Mouse (Mus musculus) intestine, embryonic 16.5 days (tissue): ENCODE data around the gene Focad. TPM values are rescaled to one million over a fixed set of nuclear protein-coding genes. Genes with fewer than 3 reads are reported as not detected.

Experiments used
- ATAC-seq: fragments of 200-750 bp; cut with Nextera tagmentation; 2 replicates; pipeline ENCODE4 v1.8.0; 2017; ENCODE audit warnings: moderate TSS enrichment, moderate library complexity
- H3K27ac ChIP-seq: fragments of 300-500 bp; sonication (generic); 2 replicates; pipeline ENCODE4 v1.5.1; 2014; ENCODE audit warnings: mild to moderate bottlenecking, low read length
- H3K27me3 ChIP-seq: fragments of 300-500 bp; sonication (generic); replicated peaks from 2 replicates; pipeline ENCODE4 v1.6.1; 2014; ENCODE audit warnings: low read length, control low read depth, mixed read lengths; ENCODE audit not compliant: control insufficient read depth, insufficient read depth
- H3K36me3 ChIP-seq: fragments of 300-500 bp; sonication (generic); 2 replicates; pipeline ENCODE4 v1.6.1; 2014; ENCODE audit warnings: low read length, control low read depth; ENCODE audit not compliant: control insufficient read depth, insufficient read depth
- H3K4me1 ChIP-seq: fragments of 300-500 bp; sonication (generic); 2 replicates; pipeline ENCODE4 v1.6.1; 2014; ENCODE audit warnings: low read length, control low read depth, mixed read lengths; ENCODE audit not compliant: control insufficient read depth, insufficient read depth
- H3K4me2 ChIP-seq: fragments of 300-500 bp; sonication (generic); 2 replicates; pipeline ENCODE4 v1.6.1; 2014; ENCODE audit warnings: low read depth, low read length, control low read depth
- H3K4me3 ChIP-seq: fragments of 300-500 bp; sonication (generic); 2 replicates; pipeline ENCODE4 v1.5.1; 2014; ENCODE audit warnings: mild to moderate bottlenecking, low read length
- H3K9ac ChIP-seq: fragments of 300-500 bp; sonication (generic); 2 replicates; pipeline ENCODE4 v1.6.1; 2014; ENCODE audit warnings: low read depth, low read length
- H3K9me3 ChIP-seq: fragments of 300-500 bp; sonication (generic); 2 replicates; pipeline ENCODE4 v1.6.1; 2016; ENCODE audit warnings: low read length, control low read depth; ENCODE audit not compliant: control insufficient read depth
- WGBS: fragments of 180-500 bp; shearing (Covaris S2); extraction: QIAGEN DNeasy Blood & Tissue Kit; methylation state at CpG from one replicate; pipeline ENCODE4 v1.1.7; 2014; 5-methylcytosine and 5-hydroxymethylcytosine counted together
- polyA plus RNA-seq: library from polyadenylated mRNA; unstranded; fragments of >200 nt; fragmentation: Nextera tagmentation; extraction: Ambion mirVana; gene quantifications from 2 replicates; pipeline ENCODE4 v1.2.1, GENCODE M21; 2015

Gene Focad
- polyA plus RNA-seq, 1 experiment from 2014 or later = 11.2 TPM

GRCm38 (mm10) chr4:88231375-88231774, 136.9 kb downstream of the Focad start:
- Histone ChIP-seq H3K4me2 (no peak overlapping the region), H3K4me3 (no peak overlapping the region), H3K27me3 (no peaks in the 10 kb centered on the region), H3K9ac (no peak overlapping the region), H3K36me3 (no peaks in the 10 kb centered on the region), H3K27ac (no peak overlapping the region), H3K9me3 (no peaks in the 10 kb centered on the region), H3K4me1 (no peaks in the 10 kb centered on the region)
- ATAC-seq = no peak
- 85% methylated on average over 3 of the region's 3 CpGs for WGBS

GRCm38 (mm10) chr4:88235941-88236340, 141.5 kb downstream of the Focad start:
- WGBS = 38% methylated on average over 6 of the region's 6 CpGs
- H3K9ac ChIP-seq = no peak overlapping the region
- H3K4me3 ChIP-seq = no peak overlapping the region
- H3K27ac ChIP-seq = no peak overlapping the region
- no peaks in the 10 kb centered on the region for H3K36me3 ChIP-seq
- H3K27me3 ChIP-seq = no peaks in the 10 kb centered on the region
- H3K4me1 ChIP-seq = no peaks in the 10 kb centered on the region
- no peak for ATAC-seq
- no peaks in the 10 kb centered on the region for H3K9me3 ChIP-seq
- no peak overlapping the region for H3K4me2 ChIP-seq

GRCm38 (mm10) chr4:88236926-88237756, 142.7 kb downstream of the Focad start:
- no peak overlapping the region for H3K9ac ChIP-seq
- no peaks in the 10 kb centered on the region for H3K9me3 ChIP-seq
- H3K4me1 ChIP-seq = no peaks in the 10 kb centered on the region
- H3K36me3 ChIP-seq = no peaks in the 10 kb centered on the region
- H3K4me2 ChIP-seq = no peak overlapping the region
- no peak overlapping the region for H3K4me3 ChIP-seq
- no peaks in the 10 kb centered on the region for H3K27me3 ChIP-seq
- 73% methylated on average over 12 of the region's 12 CpGs for WGBS
- no peak overlapping the region for H3K27ac ChIP-seq
- ATAC-seq = no peak

GRCm38 (mm10) chr4:88238351-88238750, 143.9 kb downstream of the Focad start:
- Histone ChIP-seq H3K4me2 (no peak overlapping the region), H3K36me3 (no peaks in the 10 kb centered on the region), H3K27me3 (no peaks in the 10 kb centered on the region), H3K9ac (no peak overlapping the region), H3K27ac (no peak overlapping the region), H3K4me1 (no peaks in the 10 kb centered on the region), H3K4me3 (no peak overlapping the region), H3K9me3 (no peaks in the 10 kb centered on the region)
- 79% methylated on average over 7 of the region's 7 CpGs for WGBS
- ATAC-seq = no peak

GRCm38 (mm10) chr4:88243834-88244233, 149.4 kb downstream of the Focad start:
- H3K27ac ChIP-seq = no peak overlapping the region
- no peaks in the 10 kb centered on the region for H3K27me3 ChIP-seq
- H3K9ac ChIP-seq = no peak overlapping the region
- no peaks in the 10 kb centered on the region for H3K9me3 ChIP-seq
- H3K4me2 ChIP-seq = no peak overlapping the region
- WGBS = 88% methylated on average over 2 of the region's 2 CpGs
- no peak for ATAC-seq
- H3K4me1 ChIP-seq = no peaks in the 10 kb centered on the region
- H3K36me3 ChIP-seq = no peaks in the 10 kb centered on the region
- no peak overlapping the region for H3K4me3 ChIP-seq

GRCm38 (mm10) chr4:88245494-88245893, 151.1 kb downstream of the Focad start:
- no peaks in the 10 kb centered on the region for H3K27me3 ChIP-seq
- no peak for ATAC-seq
- H3K4me3 ChIP-seq = no peak overlapping the region
- H3K9ac ChIP-seq = no peak overlapping the region
- no peak overlapping the region for H3K27ac ChIP-seq
- WGBS = 87% methylated on average over 4 of the region's 4 CpGs
- no peaks in the 10 kb centered on the region for H3K4me1 ChIP-seq
- no peak overlapping the region for H3K4me2 ChIP-seq
- H3K36me3 ChIP-seq = no peaks in the 10 kb centered on the region
- no peaks in the 10 kb centered on the region for H3K9me3 ChIP-seq

- Histone ChIP-seq H3K27ac (no peak overlapping the region), H3K9ac (no peak overlapping the region), H3K4me1 (no peaks in the 10 kb centered on the region), H3K9me3 (no peaks in the 10 kb centered on the region), H3K36me3 (no peaks in the 10 kb centered on the region), H3K27me3 (no peaks in the 10 kb centered on the region), H3K4me2 (no peak overlapping the region), H3K4me3 (no peak overlapping the region)
- 88% methylated on average over 5 of the region's 5 CpGs for WGBS
- ATAC-seq = no peak
Observed at GRCm38 (mm10) chr4:88261349-88261748, 166.9 kb downstream of the Focad start.

- Histone ChIP-seq H3K9me3 (no peaks in the 10 kb centered on the region), H3K27me3 (no peaks in the 10 kb centered on the region), H3K4me3 (no peak overlapping the region), H3K4me2 (no peak overlapping the region), H3K36me3 (no peaks in the 10 kb centered on the region), H3K9ac (no peak overlapping the region), H3K27ac (no peak overlapping the region), H3K4me1 (no peaks in the 10 kb centered on the region)
- ATAC-seq = no peak
- 89% methylated on average over 1 of the region's 1 CpGs for WGBS
Observed at GRCm38 (mm10) chr4:88264536-88264935, 170.1 kb downstream of the Focad start.

- no peak overlapping the region for H3K4me2 ChIP-seq
- 85% methylated on average over 7 of the region's 7 CpGs for WGBS
- no peak overlapping the region for H3K4me3 ChIP-seq
- H3K9ac ChIP-seq = no peak overlapping the region
- H3K4me1 ChIP-seq = no peaks in the 10 kb centered on the region
- no peak for ATAC-seq
- H3K27ac ChIP-seq = no peak overlapping the region
- H3K36me3 ChIP-seq = no peaks in the 10 kb centered on the region
- H3K9me3 ChIP-seq = no peaks in the 10 kb centered on the region
- no peaks in the 10 kb centered on the region for H3K27me3 ChIP-seq
Observed at GRCm38 (mm10) chr4:88270408-88271067, 176.1 kb downstream of the Focad start.
